Mouse (Mus musculus) mesoderm, embryonic 11.5 days (tissue): Measurements from ENCODE around the gene Gpr179.

Experiments
- DNase-seq: peaks from one replicate; pipeline ENCODE4 v3.0.0-alpha.2; 2012; ENCODE audit warnings: low read depth, low spot score

Gene Gpr179

DNA sequence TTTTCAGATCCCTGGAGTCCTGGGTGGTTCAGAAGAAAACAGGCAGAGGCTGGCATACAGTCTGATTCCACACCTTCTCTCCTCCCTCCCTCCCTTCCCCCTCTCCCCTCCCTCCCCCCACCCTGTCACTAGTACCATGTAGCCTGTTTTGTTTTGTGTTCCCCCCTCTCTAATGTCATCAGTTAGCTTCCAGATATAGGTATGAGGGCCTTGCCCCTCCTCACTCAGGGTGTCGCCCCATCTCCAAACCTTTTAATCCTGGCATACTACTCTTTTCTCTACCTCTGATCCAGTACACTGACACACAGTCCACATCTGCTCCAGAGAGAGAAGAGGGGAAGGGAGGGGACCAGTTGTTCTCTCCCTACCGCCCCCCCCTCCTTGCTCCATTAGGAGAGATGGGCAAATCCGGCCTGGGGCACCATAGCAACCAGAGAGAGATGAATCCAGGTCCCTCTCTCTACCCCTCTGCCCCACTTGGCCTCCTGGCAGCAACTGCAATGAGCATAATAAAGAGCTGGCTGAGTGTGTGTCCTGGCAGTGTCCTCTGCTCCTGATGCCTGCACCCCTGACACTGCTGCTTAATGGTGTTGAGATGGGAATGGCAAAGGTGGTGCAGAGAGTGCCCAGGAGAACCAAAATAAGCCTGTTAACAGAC lies at the start of gene Gpr179:
Gpr179 (minus strand) TSS at position 51 of the 658 bp plus-strand sequence.
- DNase-seq: no peak

GRCm38 (mm10) chr11:97401082-97401481 lies 49.2 kb upstream of the Gpr179 start:
- DNase-seq: no peak

DNA sequence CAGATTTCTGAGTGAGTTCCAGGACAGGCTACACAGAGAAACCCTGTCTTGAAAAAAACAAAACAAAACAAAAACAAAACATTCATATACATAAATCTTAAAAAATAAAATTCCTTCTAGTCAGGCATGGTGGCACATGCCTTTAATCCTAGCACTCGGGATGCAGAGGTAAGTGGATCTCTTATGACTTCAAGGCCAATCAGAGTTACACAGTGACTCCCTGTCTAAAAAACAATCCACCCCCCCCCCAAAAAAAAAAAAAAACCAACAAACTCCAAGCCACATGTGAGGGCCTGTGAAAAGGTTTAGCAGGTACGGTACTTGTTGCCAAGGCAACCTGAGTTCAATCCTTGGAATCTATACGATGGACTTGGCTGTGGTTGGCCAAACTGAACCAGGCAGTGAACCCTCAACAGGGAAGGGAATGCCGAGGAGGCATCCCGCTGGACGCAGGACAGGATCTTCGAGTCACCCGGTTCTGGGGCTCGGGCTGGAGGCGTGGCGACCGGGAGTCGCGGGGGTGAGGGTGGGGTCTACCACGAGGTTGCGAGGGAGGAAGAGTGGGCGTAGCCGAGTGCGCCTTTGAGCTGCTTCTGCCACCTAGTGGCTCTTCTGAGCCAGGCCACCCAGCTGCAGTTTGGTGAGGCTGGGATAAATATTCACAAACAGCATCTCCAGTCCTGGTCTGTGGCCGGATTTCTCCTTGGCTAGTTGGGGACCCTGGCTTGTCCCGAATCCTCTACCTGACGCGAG lies 48.3 kb upstream of the Gpr179 start:
- DNase-seq: peak; percentile 93

DNA sequence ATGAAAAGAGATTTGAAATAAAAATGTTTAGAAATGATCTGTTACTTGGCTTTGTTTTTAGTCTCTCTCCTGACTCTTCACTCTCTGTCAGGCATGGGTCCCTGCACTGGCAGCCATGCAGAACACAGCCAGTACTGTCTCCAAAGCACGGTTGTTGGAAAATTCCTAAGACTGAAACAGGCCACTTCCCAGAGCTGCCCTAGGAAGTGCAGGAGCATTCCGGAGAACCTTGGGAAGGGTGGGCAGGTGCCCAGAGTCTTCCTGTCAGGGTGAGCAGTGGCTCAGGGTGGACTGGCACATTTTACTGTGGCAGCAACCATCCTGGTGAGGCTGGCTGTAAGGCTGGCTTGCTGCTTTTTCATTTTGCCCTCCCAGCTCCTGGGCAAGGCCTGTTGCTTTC lies 46.6 kb upstream of the Gpr179 start:
- no peak for DNase-seq

- DNase-seq: no peak
Measured at GRCm38 (mm10) chr11:97394146-97394545, 42.3 kb upstream of the Gpr179 start.

- DNase-seq: no peak
Measured at GRCm38 (mm10) chr11:97393658-97394057, 41.8 kb upstream of the Gpr179 start.

GRCm38 (mm10) chr11:97389127-97389526 lies 37.2 kb upstream of the Gpr179 start:
- no peak for DNase-seq

DNA sequence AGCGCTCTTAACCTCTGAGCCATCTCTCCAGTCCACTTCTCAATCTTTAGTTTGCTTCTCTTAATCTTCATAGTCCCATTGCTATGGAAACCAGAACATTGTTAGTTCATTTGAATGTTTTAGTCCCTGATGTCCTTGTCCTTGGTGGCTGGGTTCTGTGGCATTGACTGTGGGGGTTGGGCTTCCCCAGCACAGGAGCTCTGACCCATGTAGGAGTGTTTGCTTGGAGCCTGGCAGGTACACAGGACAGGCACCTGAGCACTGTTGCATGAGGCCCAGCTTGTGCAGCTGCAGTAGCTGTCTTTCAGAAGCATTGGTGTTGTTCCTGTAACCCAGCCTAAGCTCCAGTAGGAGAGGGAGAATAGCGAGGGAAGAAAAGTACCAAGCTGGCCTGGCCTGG lies 35.9 kb upstream of the Gpr179 start:
- no peak for DNase-seq

- DNase-seq: no peak
Measured at GRCm38 (mm10) chr11:97383764-97384163, 31.9 kb upstream of the Gpr179 start.

DNA sequence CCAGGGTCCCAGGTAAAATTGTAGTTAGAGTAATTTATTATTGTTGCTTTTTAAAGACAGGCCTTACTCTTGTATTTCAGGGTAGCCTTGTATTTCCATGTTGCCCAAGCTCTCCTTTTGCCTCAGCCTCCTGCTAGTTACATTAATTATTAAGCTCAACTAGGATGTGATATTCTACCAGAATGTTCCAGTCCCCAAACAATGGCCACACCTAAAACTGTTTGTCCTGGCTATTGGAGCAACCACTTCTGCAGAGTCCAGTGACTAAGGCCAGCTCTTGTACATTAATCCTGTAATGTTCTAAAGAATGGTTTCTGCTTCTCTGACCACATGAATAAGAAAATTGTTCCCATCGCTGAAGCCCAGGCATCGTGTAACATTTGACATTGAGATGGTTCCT lies 31.1 kb upstream of the Gpr179 start:
- no peak for DNase-seq

- no peak for DNase-seq
Measured at GRCm38 (mm10) chr11:97380036-97380435, 28.2 kb upstream of the Gpr179 start.

GRCm38 (mm10) chr11:97373402-97373801 lies 21.5 kb upstream of the Gpr179 start:
- DNase-seq: no peak

DNA sequence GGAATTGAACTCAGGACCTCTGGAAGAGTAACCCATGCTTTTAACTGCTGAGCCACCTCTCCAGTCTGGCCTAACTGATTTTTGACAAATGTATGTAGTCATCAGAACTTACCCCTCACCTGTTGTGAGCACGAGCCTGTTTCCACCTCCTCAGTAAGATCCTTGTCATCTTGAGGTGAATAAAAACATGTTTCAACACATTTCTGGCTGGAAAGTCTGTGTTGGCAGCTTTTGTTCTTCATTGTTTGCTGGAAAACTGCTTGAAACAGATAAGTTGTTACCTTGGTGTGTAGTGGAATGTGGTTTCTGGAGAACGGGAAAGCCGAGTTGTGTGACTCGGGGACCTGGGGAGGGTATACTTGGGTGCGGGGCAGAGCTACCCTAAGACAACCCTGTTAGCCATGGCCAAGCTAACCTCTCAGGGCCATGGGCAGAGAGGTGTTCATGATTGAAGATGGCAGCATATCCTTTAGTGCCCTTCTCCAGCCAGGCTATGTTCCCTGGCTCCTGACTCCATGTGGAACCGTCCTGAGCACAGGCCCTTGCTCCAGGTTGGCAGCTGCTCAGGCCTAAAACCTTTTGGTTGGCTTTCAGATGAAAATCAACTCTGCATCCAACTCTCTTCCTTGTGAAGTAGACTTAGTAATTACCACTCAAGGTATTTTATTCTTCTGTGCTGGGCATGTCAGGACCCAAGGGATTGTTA lies 20.4 kb upstream of the Gpr179 start:
- no peak for DNase-seq

DNA sequence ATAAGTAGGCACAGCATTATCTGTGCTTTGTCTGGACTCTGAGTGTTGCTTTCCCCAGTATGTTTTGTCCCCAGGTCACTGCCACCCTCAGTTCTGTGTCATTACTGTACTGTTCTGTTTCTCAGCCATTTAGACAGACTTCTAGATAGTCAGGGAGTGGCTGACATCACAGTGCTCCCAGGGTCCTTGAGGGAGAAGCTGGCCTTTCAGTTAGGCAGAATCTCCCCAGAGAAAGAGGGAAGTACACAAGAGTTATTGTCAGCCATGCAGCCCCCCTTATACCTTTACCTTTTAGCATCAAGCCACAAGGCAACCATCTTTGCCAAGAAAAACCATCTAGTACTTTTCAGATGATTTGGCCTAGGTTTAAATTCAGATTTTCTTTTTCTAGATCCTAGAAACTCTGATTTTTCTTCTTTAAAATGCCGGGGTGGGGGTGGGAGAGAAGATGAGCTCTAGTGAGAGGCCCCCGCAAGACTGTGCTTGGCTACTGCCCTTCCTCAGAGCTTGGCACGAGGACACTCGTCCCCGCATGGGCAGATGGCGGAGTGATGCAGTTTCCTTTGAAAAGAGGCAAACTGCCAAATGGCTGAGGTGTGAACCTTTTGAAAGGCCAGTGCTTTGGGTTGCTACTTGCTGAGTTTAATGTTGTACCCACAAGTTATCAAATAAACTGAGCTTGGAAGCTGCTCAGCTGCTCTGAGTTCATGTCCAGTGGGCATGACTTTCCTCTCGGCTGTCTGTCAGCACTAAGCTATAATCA lies 18.6 kb upstream of the Gpr179 start:
- DNase-seq: no peak

DNA sequence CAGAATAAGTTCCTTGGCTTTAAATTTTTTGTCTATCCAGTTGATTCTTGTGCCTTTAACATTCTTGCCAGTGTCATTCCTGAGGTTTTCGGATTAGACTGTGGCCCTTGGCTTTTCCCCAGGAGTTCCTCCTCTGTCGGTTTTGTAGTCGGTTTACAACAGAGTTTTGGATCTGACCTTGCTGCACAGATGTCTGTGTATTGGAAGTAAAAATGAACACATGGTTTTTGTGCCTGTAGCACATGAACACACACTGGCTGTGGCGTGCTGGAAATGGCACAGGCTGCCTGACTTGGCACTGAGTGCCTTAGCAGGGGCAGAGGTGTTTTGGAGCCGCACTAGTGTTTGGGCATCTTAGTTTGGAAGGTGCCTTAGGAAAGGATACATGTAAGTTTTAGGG lies 16.6 kb upstream of the Gpr179 start:
- no peak for DNase-seq

- DNase-seq: no peak
Measured at GRCm38 (mm10) chr11:97365556-97365955, 13.7 kb upstream of the Gpr179 start.

DNA sequence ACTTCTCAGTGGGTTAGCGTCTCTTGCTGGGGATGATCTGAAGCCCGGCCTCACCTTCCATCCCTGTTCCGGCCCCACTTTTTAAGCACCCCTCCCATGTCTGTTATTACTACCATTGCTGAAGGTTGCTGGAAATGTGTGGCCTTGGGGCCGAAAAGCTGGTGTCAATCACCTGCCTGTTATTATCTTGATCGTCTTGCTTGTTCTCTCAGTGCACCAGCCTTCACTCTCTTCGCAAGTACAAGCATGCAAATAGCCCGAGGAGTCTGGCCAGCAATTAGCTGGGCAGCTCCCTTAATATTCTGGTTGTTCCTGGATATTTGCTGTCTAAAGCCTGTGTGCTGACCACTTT lies 11.7 kb upstream of the Gpr179 start:
- DNase-seq: peak; percentile 16

- peak; percentile 24 for DNase-seq
Measured at GRCm38 (mm10) chr11:97362943-97363643, 11.2 kb upstream of the Gpr179 start.

GRCm38 (mm10) chr11:97362649-97362942 lies 10.7 kb upstream of the Gpr179 start:
- peak; percentile 25 for DNase-seq

DNA sequence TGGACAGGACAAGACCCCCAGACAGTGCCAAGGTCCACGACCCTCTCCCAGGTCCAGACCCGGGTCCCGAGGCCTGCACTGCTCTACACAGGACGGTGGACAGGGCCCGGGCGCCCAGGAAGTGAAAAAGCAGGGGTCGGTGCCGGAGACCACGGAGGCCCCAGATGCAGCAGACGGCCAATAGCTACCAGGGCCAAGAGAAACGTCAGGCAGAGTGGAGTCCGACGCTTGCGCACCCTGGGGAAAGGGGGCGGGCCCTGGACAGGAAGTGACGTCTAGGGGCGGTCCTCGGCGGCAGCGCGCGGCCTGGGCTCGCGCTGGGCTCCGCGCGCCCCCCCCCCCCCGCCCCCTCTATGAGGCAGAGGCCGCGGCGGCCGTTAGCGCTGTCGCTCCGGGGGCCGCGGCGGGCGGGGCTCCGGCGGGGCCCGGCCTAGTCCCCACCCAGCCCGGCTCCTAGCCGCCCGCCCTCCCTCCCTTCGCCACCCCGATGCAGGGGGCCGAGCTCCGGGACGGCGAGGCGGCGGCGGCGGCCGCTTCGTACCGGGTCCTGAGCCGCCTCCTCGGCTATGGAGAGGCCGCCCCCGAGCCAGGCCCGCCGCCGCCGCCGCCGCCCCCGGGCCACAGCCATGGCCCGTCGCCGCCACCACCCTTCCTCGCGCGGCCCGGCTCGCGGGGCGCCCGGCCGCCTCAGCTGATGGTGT lies 10.2 kb upstream of the Gpr179 start, which contains the start of gene Socs7:
Socs7 (plus strand) TSS at position 604 of the 701 bp plus-strand sequence.
- DNase-seq: peak; percentile 94

DNA sequence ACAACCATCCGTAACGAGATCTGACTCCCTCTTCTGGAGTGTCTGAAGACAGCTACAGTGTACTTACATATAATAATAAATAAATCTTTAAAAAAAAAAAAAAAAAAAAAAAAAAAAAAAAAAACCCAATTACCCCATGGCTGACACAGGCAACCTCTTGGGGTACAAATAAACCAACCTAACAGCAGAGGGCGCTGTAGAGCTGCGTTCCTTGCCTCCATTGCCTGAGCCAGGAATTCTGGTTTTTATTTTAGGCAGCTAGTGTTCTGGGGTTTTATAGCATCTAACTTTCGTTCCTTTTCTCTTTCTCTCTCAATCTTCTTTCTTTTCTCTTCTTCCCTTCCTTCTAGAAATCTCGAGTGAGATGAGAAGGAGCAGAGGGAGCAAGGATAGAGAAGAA lies 5.8 kb upstream of the Gpr179 start:
- DNase-seq: peak; percentile 82
